Mouse (Mus musculus) bone marrow, adult 2 months (tissue): ENCODE data around the gene Apoa2. TPM values are rescaled to one million over a fixed set of nuclear protein-coding genes. Genes with fewer than 3 reads are reported as not detected.

Source experiments
- H3K27ac ChIP-seq: fragments of 200-500 bp; 2 replicates; pipeline ENCODE4 v1.5.1; 2012; ENCODE audit warnings: low read depth, mild to moderate bottlenecking, control low read depth, inconsistent platforms, low read length; ENCODE audit not compliant: control insufficient read depth, poor library complexity, insufficient read depth
- H3K4me1 ChIP-seq: fragments of 200-500 bp; 2 replicates; pipeline ENCODE4 v1.6.1; 2011; ENCODE audit warnings: low read length; ENCODE audit not compliant: control insufficient read depth, insufficient read depth
- H3K4me3 ChIP-seq: fragments of 200-500 bp; replicated peaks from 2 replicates; pipeline ENCODE3; 2011; ENCODE audit warnings: mild to moderate bottlenecking, low read depth, low read length, control low read depth; ENCODE audit not compliant: control insufficient read depth
- CTCF ChIP-seq: fragments of 200-500 bp; IDR thresholded peaks from 2 replicates; pipeline ENCODE4 v1.5.1; 2011; ENCODE audit warnings: low read length, control low read depth; ENCODE audit not compliant: control insufficient read depth, insufficient read depth
- POLR2A ChIP-seq: fragments of 200-500 bp; IDR thresholded peaks from 2 replicates; pipeline ENCODE4 v1.6.1; 2011; ENCODE audit warnings: low read depth, mild to moderate bottlenecking, control low read depth, low read length, borderline replicate concordance; ENCODE audit not compliant: control insufficient read depth
- WGBS: fragments of 180-500 bp; shearing (Covaris S2); methylation state at CpG from one replicate; pipeline ENCODE4 v1.1.7; 2018; 5-methylcytosine and 5-hydroxymethylcytosine counted together
- polyA plus RNA-seq: library from polyadenylated mRNA; stranded (reverse); fragments of >200 nt; gene quantifications from 2 replicates; pipeline ENCODE4 v1.2.4, GENCODE M21; 2011; ENCODE audit warnings: low replicate concordance; ENCODE audit not compliant: missing spikeins, insufficient read depth, insufficient read length

Apoa2 gene
- polyA plus RNA-seq, 1 experiment: 203 TPM

GRCm38 (mm10) chr1:171256937-171257548 is 32.2 kb downstream of the Apoa2 start:
- TF ChIP-seq CTCF (peak; percentile 50), POLR2A (no peak)
- Histone ChIP-seq H3K4me3 (no peak overlapping the region), H3K4me1 (no peaks in the 10 kb centered on the region; the same call in 1 of the 2 replicates), H3K27ac (no peak overlapping the region)
- 59% methylated on average over 15 of the region's 15 CpGs for WGBS

GRCm38 (mm10) chr1:171257781-171258180 is 32.9 kb downstream of the Apoa2 start:
- no peak overlapping the region for H3K4me3 ChIP-seq
- no peaks in the 10 kb centered on the region; the same call in 1 of the 2 replicates for H3K4me1 ChIP-seq
- H3K27ac ChIP-seq: no peak overlapping the region
- WGBS: 76% methylated on average over 9 of the region's 9 CpGs
- TF ChIP-seq CTCF (no peak), POLR2A (no peak)

- WGBS: 71% methylated on average over 17 of the region's 17 CpGs
- Histone ChIP-seq H3K4me3 (no peak overlapping the region), H3K27ac (no peak overlapping the region), H3K4me1 (no peaks in the 10 kb centered on the region; the same call in 1 of the 2 replicates)
- TF ChIP-seq CTCF (no peak), POLR2A (no peak)
Observed at GRCm38 (mm10) chr1:171258921-171259320, 34.1 kb downstream of the Apoa2 start.

- WGBS: 37% methylated on average over 3 of the region's 3 CpGs
- no peak overlapping the region for H3K27ac ChIP-seq
- TF ChIP-seq POLR2A: no peak
- no peak for TF ChIP-seq CTCF
- H3K4me1 ChIP-seq: no peaks in the 10 kb centered on the region; the same call in 1 of the 2 replicates
- H3K4me3 ChIP-seq: no peak overlapping the region
Observed at GRCm38 (mm10) chr1:171260316-171260715, 35.5 kb downstream of the Apoa2 start.

- H3K4me1 ChIP-seq: no peaks in the 10 kb centered on the region; the same call in 1 of the 2 replicates
- H3K27ac ChIP-seq: no peak overlapping the region
- under 1% methylated on average over 8 of the region's 8 CpGs for WGBS
- H3K4me3 ChIP-seq: no peak overlapping the region
- no peak for TF ChIP-seq CTCF
- TF ChIP-seq POLR2A: no peak
Observed at GRCm38 (mm10) chr1:171262594-171263130, 37.8 kb downstream of the Apoa2 start.

- no peak for TF ChIP-seq CTCF
- TF ChIP-seq POLR2A: no peak
- no peak overlapping the region for H3K4me3 ChIP-seq
- H3K4me1 ChIP-seq: no peaks in the 10 kb centered on the region; the same call in 1 of the 2 replicates
- WGBS: 5% methylated on average over 2 of the region's 2 CpGs
- no peak overlapping the region for H3K27ac ChIP-seq
Observed at GRCm38 (mm10) chr1:171263185-171263611, 38.3 kb downstream of the Apoa2 start.

GRCm38 (mm10) chr1:171263666-171264461 is 39.0 kb downstream of the Apoa2 start:
- Histone ChIP-seq H3K4me1 (no peaks in the 10 kb centered on the region; the same call in 1 of the 2 replicates), H3K4me3 (no peak overlapping the region), H3K27ac (no peak overlapping the region)
- 54% methylated on average over 3 of the region's 3 CpGs for WGBS
- TF ChIP-seq CTCF: peak; percentile 32; the same call in 1 of the 2 replicates
- no peak for TF ChIP-seq POLR2A
